Mouse (Mus musculus) megakaryocyte, embryonic 14.5 days (primary cell): ENCODE data around the gene Sfswap.

Experiments
- FLI1 ChIP-seq: IDR thresholded peaks from 2 replicates; pipeline ENCODE4 v1.6.1; 2012; ENCODE audit warnings: low read length, inconsistent platforms, mixed read lengths
- GATA1 ChIP-seq: IDR thresholded peaks from 3 replicates; pipeline ENCODE4 v1.6.1; 2012; ENCODE audit warnings: mixed read lengths, low read length, inconsistent platforms, borderline replicate concordance

DNA sequence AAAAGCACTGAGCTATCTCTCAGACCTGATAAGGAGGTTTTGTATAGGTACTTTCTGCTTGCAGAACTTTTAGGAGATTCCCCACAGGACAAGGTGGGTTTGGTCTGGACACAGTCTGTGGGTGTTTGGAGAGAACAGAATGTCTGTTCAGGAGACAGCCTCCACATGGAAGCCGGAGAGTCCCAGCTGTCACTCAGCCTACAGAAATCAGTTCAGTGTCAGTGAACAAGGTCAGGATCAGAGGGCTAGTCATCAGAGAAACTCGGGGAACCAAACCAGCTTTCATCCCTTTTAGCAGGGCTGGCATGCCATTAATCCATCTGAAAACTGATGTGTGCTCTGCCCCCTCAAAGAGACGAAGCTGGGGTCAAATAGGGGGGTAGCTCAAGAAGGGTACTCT is 48.5 kb upstream of the Sfswap start:
- no peak for TF ChIP-seq GATA1
- no peak for TF ChIP-seq FLI1
